Mouse (Mus musculus) spleen, adult 18-20 months (tissue): ENCODE data around the gene Eif4e1b.

ENCODE experiments used
- DNase-seq, 2 experiments: peaks; one replicate each; pipeline ENCODE4 v3.0.0; 2022; ENCODE audit warnings: mixed read lengths in 2 of 2

The Eif4e1b gene

DNA sequence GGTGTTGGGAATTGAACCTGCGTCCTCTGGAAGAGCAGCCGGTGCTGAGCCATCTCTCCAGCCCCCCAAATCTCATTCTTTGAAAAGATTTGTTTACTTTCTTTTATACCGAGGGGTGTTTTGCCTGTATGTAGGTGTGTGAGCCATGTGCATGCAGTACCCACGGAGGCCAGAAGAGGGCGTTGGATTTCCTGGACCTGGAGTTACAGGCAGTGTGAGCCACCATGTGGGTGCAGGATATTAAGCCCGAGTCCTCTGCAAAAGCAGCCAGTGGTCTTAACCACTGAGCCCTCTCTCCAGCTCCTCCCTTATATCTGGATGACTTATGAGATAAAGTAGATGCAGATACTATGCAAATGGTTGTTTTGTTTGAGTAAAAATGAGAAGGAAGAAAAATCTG, 19.2 kb downstream of the Eif4e1b start:
- DNase-seq = no peak

- DNase-seq = no peak
These were observed 21.5 kb downstream of the Eif4e1b start for GRCm38 (mm10) chr13:54805134-54805838.

DNA sequence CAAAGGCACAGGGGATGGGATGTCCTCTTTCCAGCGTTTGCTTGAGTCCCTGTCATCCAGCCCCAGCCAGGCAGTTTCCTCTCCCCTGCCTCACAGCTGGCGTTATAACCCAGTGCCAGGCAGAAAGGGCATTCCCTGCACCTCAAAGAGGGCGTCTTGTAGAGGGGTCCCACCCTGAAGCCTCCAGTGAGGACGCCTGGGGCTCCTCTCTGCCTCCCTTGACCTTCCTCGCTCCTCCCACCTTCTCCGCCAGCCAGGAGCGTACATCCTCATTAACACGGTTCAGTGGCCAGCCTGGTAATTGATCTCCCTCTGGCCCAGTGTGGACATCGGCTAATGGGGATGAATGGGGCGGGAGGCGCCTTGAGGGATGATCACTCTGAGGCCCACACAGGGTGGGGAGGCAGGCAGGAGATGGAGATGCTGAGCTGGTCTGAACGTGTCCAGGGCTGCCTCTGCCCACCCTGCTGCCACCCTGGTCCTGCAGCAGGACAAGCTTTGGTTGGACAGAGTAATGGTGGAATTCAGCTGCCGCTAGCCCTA, 22.7 kb downstream of the Eif4e1b start:
- no peak for DNase-seq

DNA sequence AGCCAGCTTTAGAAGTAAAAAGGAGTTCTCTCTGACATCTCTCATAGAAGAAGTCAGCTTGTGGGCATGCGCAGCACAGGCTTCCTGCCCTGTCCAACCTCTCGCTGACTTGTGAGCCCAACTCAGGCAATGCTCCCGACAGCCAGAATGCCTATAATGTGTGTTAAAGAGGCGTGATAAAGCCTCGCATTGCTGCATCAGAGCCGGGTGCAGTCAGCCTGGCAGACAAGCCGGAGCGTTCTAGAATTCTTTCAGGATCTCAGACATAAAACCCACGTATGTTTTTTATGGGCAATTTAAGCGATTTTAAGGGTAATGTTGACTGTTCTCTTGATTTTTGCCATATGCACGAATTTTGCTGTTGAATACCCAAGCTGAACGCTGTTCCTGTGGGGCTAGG, 24.3 kb downstream of the Eif4e1b start:
- DNase-seq = no peak

DNA sequence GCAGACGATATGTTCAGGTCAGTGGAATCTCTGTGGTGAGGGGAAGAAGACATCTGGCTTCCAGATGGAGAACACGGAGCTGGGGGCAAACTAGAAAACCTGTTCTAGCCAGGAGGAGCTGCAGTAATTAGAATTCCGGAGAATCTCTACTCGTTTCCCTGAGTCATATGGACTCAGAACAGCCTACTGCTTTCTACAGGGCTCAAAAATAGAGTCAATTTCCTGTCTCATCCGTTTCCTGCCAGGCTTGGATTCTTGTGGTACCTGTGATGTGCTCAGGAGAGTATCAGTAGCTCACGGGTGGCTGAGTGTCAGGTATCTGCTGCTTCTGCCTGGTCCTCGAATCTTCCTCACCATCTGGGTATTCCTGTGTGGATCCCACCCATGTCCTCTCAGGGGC, 27.7 kb downstream of the Eif4e1b start:
- DNase-seq = no peak

- DNase-seq = no peak
These were observed 29.6 kb downstream of the Eif4e1b start for GRCm38 (mm10) chr13:54813381-54813780.

GRCm38 (mm10) chr13:54818399-54819254, 34.8 kb downstream of the Eif4e1b start:
- DNase-seq = peak in 1 of 2 experiments; percentile 3

DNA sequence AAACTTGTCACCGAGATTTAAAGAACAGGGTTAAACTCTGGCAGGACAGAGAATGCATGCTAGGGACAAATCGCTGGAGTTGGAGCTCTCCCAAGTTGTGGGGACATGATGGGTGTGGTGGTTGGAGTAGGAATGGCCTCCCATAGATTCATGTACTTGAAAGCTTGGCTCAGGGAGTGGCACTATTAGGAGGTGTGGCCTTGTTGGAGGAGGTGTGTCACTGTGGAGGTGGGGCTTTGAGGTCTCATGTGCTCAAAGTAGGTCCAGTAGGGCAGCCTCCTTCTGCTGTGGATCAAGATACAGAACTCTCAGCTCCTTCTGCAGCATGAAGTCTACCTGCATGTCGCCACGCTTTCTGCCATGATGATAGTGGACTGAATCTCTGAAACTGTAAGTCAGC, 37.3 kb downstream of the Eif4e1b start:
- DNase-seq = no peak

DNA sequence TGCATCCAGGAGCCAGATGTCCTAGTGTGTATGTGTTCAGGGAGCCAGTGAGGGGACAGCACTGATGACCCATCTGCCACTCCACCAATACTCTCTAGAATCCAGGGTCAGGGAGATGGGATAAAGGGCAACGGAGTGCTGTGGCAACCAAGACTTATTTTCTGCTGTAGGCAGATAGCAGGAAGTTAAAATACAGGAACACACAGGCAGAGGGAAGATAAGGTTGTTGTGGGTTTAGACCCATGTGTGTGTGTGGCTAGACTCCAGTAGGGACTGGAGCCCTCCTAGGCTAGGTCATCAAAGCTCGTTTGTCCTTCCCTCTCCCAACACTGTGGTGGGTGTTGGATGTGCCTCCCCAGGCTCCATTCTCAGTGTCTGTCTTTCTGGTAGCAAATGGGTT, 38.1 kb downstream of the Eif4e1b start:
- DNase-seq = no peak

DNA sequence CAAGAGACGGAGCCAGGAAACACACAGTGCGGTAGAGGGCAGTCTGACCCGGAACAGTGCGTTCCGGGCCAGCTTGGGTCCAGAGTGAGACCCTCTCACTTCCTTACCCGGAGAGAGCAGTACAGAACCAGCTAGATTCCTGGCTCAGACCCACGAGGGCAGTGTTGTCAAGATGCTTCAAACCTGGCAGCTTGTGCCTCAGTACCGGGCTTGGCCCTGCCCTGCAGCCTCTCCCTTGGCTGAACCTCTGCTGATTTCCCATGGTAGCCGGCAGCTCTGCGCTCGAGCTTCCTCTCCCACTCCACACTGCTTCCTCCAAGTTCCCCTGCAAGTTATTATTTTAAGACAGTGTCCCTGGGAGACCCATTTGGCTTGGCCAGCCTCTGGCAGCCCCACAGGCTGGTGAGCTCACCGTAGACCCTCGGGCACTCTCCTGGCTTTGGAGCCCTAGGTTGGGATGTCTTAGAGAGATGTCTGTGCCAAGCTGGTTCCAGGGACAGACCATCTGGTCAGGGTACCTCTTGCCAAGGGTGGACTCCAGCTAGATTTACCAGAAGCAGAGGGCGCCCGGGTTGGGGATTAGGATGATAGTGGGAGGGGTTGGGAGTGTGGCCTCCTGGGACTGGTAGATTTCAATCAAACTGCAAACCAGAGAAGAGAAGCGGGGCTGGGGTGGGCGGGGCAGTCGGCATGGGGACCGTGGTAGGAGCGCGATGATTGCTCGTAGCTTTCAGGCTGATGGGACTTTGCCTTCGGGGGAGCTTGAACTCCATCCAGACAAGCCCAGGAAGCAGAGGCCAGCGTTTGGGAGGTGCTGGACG, 40.5 kb downstream of the Eif4e1b start:
- no peak for DNase-seq

DNA sequence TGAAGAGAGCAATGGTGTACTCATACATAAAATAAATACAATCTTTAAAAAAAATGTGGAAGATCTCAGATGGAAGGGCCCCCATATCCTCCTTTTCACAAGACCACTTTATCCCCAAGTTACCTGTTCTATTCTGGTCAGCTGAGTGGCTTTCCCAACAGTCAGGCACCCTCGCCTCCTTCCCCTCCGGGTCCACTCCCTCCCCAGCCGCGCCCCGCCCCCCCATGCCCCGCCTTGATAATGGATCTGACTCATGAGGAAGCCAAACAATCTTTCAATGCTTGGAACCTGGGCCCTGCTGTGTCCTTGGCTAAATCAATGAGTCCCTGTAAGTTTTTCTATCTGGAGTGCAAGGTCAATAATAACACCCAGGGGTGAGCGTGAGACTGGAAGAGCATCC, 44.2 kb downstream of the Eif4e1b start:
- DNase-seq = no peak

GRCm38 (mm10) chr13:54828508-54828907, 44.7 kb downstream of the Eif4e1b start:
- no peak for DNase-seq

GRCm38 (mm10) chr13:54829450-54829849, 45.7 kb downstream of the Eif4e1b start:
- DNase-seq = no peak

- no peak for DNase-seq
These were observed 52.7 kb downstream of the Eif4e1b start for GRCm38 (mm10) chr13:54836351-54837030.

GRCm38 (mm10) chr13:54837061-54837460, 53.3 kb downstream of the Eif4e1b start:
- DNase-seq = no peak

GRCm38 (mm10) chr13:54837471-54837889, 53.7 kb downstream of the Eif4e1b start:
- no peak for DNase-seq
